Mouse (Mus musculus): Measurements from ENCODE around the gene Plrg1.

Plrg1 gene

DNA sequence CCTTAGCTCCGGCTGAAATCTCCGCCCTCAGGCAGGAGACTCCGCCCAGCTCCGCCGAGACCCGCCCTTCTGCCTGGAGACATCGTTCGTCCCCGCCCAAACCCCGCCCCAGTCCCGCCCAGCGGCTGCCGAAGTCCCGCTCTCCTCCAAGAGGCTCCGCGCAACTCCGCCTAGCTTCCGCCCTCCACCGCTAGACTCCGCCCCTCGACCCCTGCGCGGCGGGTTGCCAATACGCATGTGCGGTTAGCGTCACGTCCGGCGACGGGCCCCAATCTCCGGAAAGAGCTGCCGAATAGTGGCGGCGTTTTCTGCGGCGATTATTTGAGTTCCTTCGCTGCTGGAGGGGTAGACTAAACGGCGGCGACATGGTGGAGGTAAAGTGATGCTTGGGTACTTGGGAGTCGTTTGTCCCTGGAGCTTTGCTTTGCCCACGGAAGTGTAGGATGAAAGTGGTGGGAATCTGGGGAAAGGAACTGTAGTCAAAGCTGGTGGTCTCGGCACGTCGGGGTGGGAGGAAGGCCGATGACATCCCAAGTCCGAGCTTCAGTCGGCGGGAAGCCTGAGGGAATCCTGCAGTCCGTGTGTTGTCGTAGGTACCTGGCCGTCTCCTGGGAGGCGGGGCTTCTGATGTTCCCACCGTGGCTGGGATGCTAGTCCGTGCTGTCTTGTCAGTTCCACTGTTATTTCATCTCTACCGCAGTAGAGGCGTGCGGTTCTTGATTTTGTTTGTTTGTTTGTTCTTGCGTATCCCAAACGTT lies at the start of gene Plrg1:
TSS of gene Plrg1 (plus strand) at position 242 of the 758 bp plus-strand sequence.
- peak; percentile 96 for DNase-seq (ENCODE audit: low read depth, low spot score)

- no peak for DNase-seq (ENCODE audit: low read depth, low spot score)
These were observed 47.8 kb upstream of the Plrg1 start, which contains the start of gene Fgg for GRCm38 (mm10) chr3:83007557-83007956. Gene Fgg (plus strand): TSS chr3:83007724.

- DNase-seq (ENCODE audit: low read depth, low spot score), result no peak
These were observed 45.0 kb upstream of the Plrg1 start for GRCm38 (mm10) chr3:83010291-83010690.

GRCm38 (mm10) chr3:83011136-83011535 lies 44.2 kb upstream of the Plrg1 start:
- DNase-seq (ENCODE audit: low read depth, low spot score), result no peak

GRCm38 (mm10) chr3:83011565-83011964 lies 43.8 kb upstream of the Plrg1 start:
- no peak for DNase-seq (ENCODE audit: low read depth, low spot score)

- no peak for DNase-seq (ENCODE audit: low read depth, low spot score)
These were observed 42.7 kb upstream of the Plrg1 start for GRCm38 (mm10) chr3:83012636-83013035.

DNA sequence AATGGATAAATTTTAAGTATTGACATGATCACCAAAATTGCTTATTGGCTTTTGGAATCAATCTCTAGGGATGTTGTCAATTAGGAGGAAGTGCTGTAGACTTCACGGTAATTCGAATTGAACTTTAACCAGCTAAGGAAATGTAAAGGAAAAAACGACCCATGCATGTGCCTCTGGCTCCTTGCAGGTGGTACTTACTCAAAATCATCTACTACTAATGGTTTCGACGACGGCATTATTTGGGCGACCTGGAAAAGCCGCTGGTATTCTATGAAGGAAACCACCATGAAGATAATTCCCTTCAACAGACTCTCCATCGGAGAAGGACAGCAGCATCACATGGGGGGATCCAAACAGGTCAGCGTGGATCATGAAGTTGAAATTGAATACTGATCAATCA lies 41.4 kb upstream of the Plrg1 start:
- no peak for DNase-seq (ENCODE audit: low read depth, low spot score)

GRCm38 (mm10) chr3:83016236-83016635 lies 39.1 kb upstream of the Plrg1 start:
- DNase-seq (ENCODE audit: low read depth, low spot score), result no peak

GRCm38 (mm10) chr3:83020387-83020786 lies 34.9 kb upstream of the Plrg1 start:
- no peak for DNase-seq (ENCODE audit: low read depth, low spot score)

- no peak for DNase-seq (ENCODE audit: low read depth, low spot score)
These were observed 34.1 kb upstream of the Plrg1 start for GRCm38 (mm10) chr3:83021176-83021575.

GRCm38 (mm10) chr3:83025036-83025435 lies 30.3 kb upstream of the Plrg1 start:
- no peak for DNase-seq (ENCODE audit: low read depth, low spot score)

- DNase-seq (ENCODE audit: low read depth, low spot score), result no peak
These were observed 29.6 kb upstream of the Plrg1 start, which contains the start of gene Fga for GRCm38 (mm10) chr3:83025475-83026301. Gene Fga (plus strand): TSS chr3:83026076.

- DNase-seq (ENCODE audit: low read depth, low spot score), result no peak
These were observed 27.6 kb upstream of the Plrg1 start for GRCm38 (mm10) chr3:83027546-83028251.

- DNase-seq (ENCODE audit: low read depth, low spot score), result no peak
These were observed 25.0 kb upstream of the Plrg1 start for GRCm38 (mm10) chr3:83030331-83030730.

DNA sequence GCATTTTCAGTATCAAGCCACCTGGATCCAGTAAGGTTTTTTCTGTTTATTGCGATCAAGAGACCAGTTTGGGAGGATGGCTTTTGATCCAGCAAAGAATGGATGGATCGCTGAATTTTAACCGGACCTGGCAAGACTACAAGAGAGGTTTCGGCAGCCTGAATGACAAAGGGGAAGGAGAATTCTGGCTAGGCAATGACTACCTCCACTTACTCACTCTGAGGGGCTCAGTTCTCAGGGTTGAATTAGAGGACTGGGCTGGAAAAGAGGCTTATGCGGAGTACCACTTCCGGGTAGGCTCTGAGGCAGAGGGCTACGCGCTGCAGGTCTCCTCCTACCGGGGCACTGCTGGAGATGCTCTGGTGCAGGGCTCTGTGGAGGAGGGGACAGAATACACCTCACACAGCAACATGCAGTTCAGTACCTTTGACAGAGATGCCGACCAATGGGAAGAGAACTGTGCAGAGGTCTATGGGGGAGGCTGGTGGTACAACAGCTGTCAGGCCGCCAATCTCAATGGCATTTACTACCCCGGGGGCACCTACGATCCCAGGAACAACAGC lies 22.5 kb upstream of the Plrg1 start:
- DNase-seq (ENCODE audit: low read depth, low spot score), result no peak

GRCm38 (mm10) chr3:83033801-83034200 lies 21.5 kb upstream of the Plrg1 start:
- DNase-seq (ENCODE audit: low read depth, low spot score), result no peak

DNA sequence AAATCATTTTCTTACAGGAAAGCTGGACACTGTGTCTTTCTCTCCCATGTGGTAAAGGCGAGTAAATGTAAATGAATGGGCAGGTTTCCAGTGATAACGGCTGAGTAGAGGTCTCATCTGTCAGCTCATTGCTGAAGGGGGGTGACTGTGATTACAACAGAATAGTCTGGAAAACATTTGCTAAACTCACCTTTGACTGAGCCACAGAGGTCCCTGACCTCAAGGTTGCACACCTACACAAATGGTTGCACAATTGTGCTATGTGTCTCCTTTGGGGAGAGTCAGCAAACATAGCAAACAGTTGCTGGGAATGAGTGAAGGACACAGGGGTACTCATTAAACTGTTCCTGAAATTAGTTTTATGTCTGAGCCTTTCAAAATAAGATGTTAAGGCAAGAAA lies 16.5 kb upstream of the Plrg1 start:
- DNase-seq (ENCODE audit: low read depth, low spot score), result no peak

DNA sequence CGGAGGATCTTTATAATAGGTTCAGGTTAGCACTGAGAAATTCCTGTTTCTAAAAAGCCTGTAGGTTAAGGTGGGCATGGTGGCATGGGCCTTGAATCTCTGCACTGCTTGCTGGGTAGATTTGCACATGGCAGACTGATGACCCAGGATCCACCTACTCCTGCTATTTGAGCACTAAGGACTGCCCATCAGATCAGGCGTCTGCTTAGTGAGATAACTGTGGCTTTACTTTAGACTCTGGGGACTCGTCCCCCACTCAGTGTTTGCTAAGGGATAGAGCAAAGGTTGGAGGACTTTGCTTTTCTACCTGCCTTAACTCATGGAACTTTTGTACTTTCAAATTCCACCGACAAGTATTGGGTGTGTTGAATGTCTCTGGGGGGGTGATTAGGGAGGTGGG lies 15.7 kb upstream of the Plrg1 start:
- no peak for DNase-seq (ENCODE audit: low read depth, low spot score)

DNA sequence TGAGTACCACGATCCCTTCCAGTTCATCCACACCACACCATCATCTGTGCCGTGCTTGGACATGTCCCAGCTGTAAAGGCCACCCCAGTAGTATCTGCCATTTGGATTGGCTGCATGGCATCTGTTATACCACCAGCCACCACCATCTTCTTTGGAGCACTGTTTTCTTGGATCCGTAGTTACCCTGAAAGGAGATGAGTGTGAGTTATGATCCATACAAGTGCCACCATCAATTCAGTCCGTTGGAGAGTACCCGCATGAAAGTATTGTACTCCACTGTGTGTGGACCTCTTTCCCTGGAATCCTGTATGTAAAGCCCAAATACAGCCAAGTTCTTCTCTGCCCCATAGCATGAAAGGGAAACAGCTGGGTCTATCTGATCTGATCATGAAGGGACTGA lies 12.9 kb upstream of the Plrg1 start:
- DNase-seq (ENCODE audit: low read depth, low spot score), result no peak

- DNase-seq (ENCODE audit: low read depth, low spot score), result no peak
These were observed 8.7 kb upstream of the Plrg1 start for GRCm38 (mm10) chr3:83046649-83047048.

GRCm38 (mm10) chr3:83049680-83050079 lies 5.6 kb upstream of the Plrg1 start, which contains the start of gene Fgb:
Gene Fgb (minus strand): TSS chr3:83049863.
- DNase-seq (ENCODE audit: low read depth, low spot score), result no peak

DNA sequence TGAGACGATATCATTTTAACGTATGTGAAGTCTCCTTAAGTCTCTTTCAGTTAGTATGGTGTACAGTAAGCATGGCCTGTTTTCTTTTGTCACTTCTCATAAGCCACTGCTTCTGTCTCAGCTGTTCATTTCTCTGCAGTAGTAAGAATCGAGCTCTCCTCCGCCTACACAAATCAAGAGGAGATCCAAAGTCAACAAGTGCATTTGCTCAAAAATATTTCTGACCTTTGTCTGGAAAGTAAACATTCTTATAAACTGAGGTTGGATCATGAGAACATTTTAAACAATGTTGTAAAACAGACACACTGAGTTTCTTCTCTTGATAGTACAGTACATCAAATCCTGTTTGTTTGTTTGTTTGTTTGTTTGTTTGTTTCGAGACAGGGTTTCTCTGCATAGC lies 4.7 kb upstream of the Plrg1 start:
- no peak for DNase-seq (ENCODE audit: low read depth, low spot score)

Measured in skeletal muscle tissue, adult 2 months (tissue).